Mouse (Mus musculus) bone marrow macrophage, adult 2 months (primary cell): Measurements from ENCODE around the gene Cfap74.

Source experiments
- CTCF ChIP-seq: IDR thresholded peaks from 2 replicates; pipeline ENCODE4 v1.5.1; 2012; ENCODE audit warnings: low read depth, mild to moderate bottlenecking, low read length, moderate library complexity
- POLR2A ChIP-seq: IDR thresholded peaks from 2 replicates; pipeline ENCODE4 v1.6.1; 2012; ENCODE audit warnings: mild to moderate bottlenecking, low read depth, low read length, borderline replicate concordance

GRCm38 (mm10) chr4:155413641-155414335 is 4.8 kb downstream of the Cfap74 start:
- TF ChIP-seq POLR2A, result no peak
- no peak for TF ChIP-seq CTCF
